Mouse (Mus musculus) ZHBTc4 (cell line): Measurements from ENCODE around the gene Dner.
A peak's percentile ranks its signal among the peaks of the same experiment; 100 is the strongest.

Source experiments
- DNase-seq: peaks from one replicate; pipeline ENCODE4 v3.0.0-alpha.2; 2011; ENCODE audit warnings: low read depth, low spot score

The Dner gene

GRCm38 (mm10) chr1:84525514-84525913 lies 170.5 kb downstream of the Dner start:
- DNase-seq, result no peak

GRCm38 (mm10) chr1:84524413-84524812 lies 171.6 kb downstream of the Dner start:
- no peak for DNase-seq

- DNase-seq, result no peak
These were observed 173.1 kb downstream of the Dner start for GRCm38 (mm10) chr1:84522963-84523280.

GRCm38 (mm10) chr1:84522256-84522962 lies 173.6 kb downstream of the Dner start:
- peak; percentile 28 for DNase-seq

- no peak for DNase-seq
These were observed 177.7 kb downstream of the Dner start for GRCm38 (mm10) chr1:84518347-84518746.

- peak; percentile 16 for DNase-seq
These were observed 182.8 kb downstream of the Dner start for GRCm38 (mm10) chr1:84513201-84513600.

- DNase-seq, result no peak
These were observed 187.5 kb downstream of the Dner start for GRCm38 (mm10) chr1:84508510-84508909.

- DNase-seq, result no peak
These were observed 188.5 kb downstream of the Dner start for GRCm38 (mm10) chr1:84507568-84507967.

GRCm38 (mm10) chr1:84506984-84507546 lies 189.0 kb downstream of the Dner start:
- DNase-seq, result no peak

GRCm38 (mm10) chr1:84500673-84501072 lies 195.3 kb downstream of the Dner start:
- no peak for DNase-seq

- no peak for DNase-seq
These were observed 204.3 kb downstream of the Dner start for GRCm38 (mm10) chr1:84491732-84492131.

GRCm38 (mm10) chr1:84488546-84488945 lies 207.5 kb downstream of the Dner start:
- DNase-seq, result no peak

- DNase-seq, result no peak
These were observed 211.0 kb downstream of the Dner start for GRCm38 (mm10) chr1:84485066-84485465.

GRCm38 (mm10) chr1:84484577-84484976 lies 211.4 kb downstream of the Dner start:
- DNase-seq, result no peak

GRCm38 (mm10) chr1:84479976-84480375 lies 216.0 kb downstream of the Dner start:
- DNase-seq, result no peak

- no peak for DNase-seq
These were observed 221.7 kb downstream of the Dner start for GRCm38 (mm10) chr1:84474274-84474673.

GRCm38 (mm10) chr1:84472260-84472659 lies 223.8 kb downstream of the Dner start:
- DNase-seq, result no peak

- peak; percentile 63 for DNase-seq
These were observed 225.7 kb downstream of the Dner start for GRCm38 (mm10) chr1:84470342-84470741.

GRCm38 (mm10) chr1:84467664-84468063 lies 228.4 kb downstream of the Dner start:
- no peak for DNase-seq

- DNase-seq, result no peak
These were observed 231.3 kb downstream of the Dner start for GRCm38 (mm10) chr1:84464761-84465160.

GRCm38 (mm10) chr1:84463976-84464662 lies 231.9 kb downstream of the Dner start:
- no peak for DNase-seq

- DNase-seq, result peak; percentile 9
These were observed 246.3 kb downstream of the Dner start for GRCm38 (mm10) chr1:84449566-84450278.
